Mouse (Mus musculus) hindbrain, embryonic 11.5 days (tissue): Measurements from ENCODE around the gene Dgke. TPM values are rescaled to one million over a fixed set of nuclear protein-coding genes. Genes with fewer than 3 reads are reported as not detected.
"Not testable (repeated sequence)": the region's sequence is repeated elsewhere in the genome, so short reads cannot be mapped to it uniquely, and the experiment has no call there.

ENCODE experiments used
- ATAC-seq: fragments of 200-750 bp; cut with Nextera tagmentation; 2 replicates; pipeline ENCODE4 v1.8.0; 2017; ENCODE audit warnings: mild to moderate bottlenecking, moderate TSS enrichment, moderate library complexity; ENCODE audit not compliant: low FRiP score
- DNase-seq: peaks from one replicate; pipeline ENCODE4 v3.0.0-alpha.2; 2015; ENCODE audit warnings: low spot score
- H3K27ac ChIP-seq: fragments of 300-500 bp; sonication (generic); 2 replicates; pipeline ENCODE4 v1.5.1; 2014; ENCODE audit warnings: mild to moderate bottlenecking, low read depth, low read length
- H3K27me3 ChIP-seq: fragments of 300-500 bp; sonication (generic); 2 replicates; pipeline ENCODE4 v1.6.1; 2014; ENCODE audit warnings: mild to moderate bottlenecking, low read length, moderate library complexity, mixed read lengths; ENCODE audit not compliant: control insufficient read depth, insufficient read depth
- H3K36me3 ChIP-seq: fragments of 300-500 bp; sonication (generic); 2 replicates; pipeline ENCODE4 v1.6.1; 2014; ENCODE audit warnings: mild to moderate bottlenecking, low read length, moderate library complexity, mixed read lengths; ENCODE audit not compliant: control insufficient read depth, insufficient read depth
- H3K4me1 ChIP-seq: fragments of 300-500 bp; sonication (generic); replicated peaks from 2 replicates; pipeline ENCODE4 v1.6.1; 2014; ENCODE audit warnings: low read length, mixed read lengths; ENCODE audit not compliant: control insufficient read depth, insufficient read depth
- H3K4me2 ChIP-seq: fragments of 300-500 bp; sonication (generic); replicated peaks from 2 replicates; pipeline ENCODE4 v1.6.1; 2014; ENCODE audit warnings: mild to moderate bottlenecking, low read depth, low read length
- H3K4me3 ChIP-seq: fragments of 300-500 bp; sonication (generic); 2 replicates; pipeline ENCODE4 v1.5.1; 2014; ENCODE audit warnings: low read depth, low read length
- H3K9ac ChIP-seq: fragments of 300-500 bp; sonication (generic); 2 replicates; pipeline ENCODE4 v1.6.1; 2014; ENCODE audit warnings: low read depth, low read length
- H3K9me3 ChIP-seq: fragments of 300-500 bp; sonication (generic); 2 replicates; pipeline ENCODE4 v1.6.1; 2016; ENCODE audit warnings: low read length; ENCODE audit not compliant: control insufficient read depth
- WGBS: fragments of 180-500 bp; shearing (Covaris S2); extraction: QIAGEN DNeasy Blood & Tissue Kit; methylation state at CpG from one replicate; pipeline ENCODE4 v1.1.7; 2014; 5-methylcytosine and 5-hydroxymethylcytosine counted together
- polyA plus RNA-seq: library from polyadenylated mRNA; unstranded; fragments of >200 nt; fragmentation: Nextera tagmentation; extraction: Ambion mirVana; gene quantifications from 2 replicates; pipeline ENCODE4 v1.2.1, GENCODE M21; 2014

The Dgke gene
- polyA plus RNA-seq, 1 experiment from 2014 or later: 4.1 TPM

DNA sequence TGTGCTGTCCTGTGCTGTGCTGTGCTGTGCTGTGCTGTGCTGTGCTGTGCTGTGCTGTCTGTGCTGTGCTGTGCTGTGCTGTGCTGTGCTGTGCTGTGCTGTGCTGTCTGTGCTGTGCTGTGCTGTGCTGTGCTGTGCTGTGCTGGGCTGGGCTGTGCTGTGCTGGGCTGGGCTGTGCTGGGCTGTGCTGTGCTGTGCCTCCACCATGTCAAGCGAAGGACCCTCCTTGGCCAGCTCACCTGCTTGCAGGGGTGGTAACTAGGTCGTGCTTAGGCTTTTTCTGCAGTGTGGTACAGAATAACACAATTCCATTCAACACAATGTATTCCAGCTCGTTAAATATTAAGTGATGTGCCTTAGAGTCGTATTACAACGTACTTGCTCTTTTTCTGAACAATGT is 15.3 kb upstream of the Dgke start:
- H3K4me2 ChIP-seq, ATAC-seq, H3K9ac ChIP-seq, H3K4me3 ChIP-seq, H3K9me3 ChIP-seq, H3K27me3 ChIP-seq, DNase-seq, H3K27ac ChIP-seq, H3K4me1 ChIP-seq, H3K36me3 ChIP-seq: not testable (repeated sequence)
- 78% methylated on average over 5 of the region's 5 CpGs for WGBS

DNA sequence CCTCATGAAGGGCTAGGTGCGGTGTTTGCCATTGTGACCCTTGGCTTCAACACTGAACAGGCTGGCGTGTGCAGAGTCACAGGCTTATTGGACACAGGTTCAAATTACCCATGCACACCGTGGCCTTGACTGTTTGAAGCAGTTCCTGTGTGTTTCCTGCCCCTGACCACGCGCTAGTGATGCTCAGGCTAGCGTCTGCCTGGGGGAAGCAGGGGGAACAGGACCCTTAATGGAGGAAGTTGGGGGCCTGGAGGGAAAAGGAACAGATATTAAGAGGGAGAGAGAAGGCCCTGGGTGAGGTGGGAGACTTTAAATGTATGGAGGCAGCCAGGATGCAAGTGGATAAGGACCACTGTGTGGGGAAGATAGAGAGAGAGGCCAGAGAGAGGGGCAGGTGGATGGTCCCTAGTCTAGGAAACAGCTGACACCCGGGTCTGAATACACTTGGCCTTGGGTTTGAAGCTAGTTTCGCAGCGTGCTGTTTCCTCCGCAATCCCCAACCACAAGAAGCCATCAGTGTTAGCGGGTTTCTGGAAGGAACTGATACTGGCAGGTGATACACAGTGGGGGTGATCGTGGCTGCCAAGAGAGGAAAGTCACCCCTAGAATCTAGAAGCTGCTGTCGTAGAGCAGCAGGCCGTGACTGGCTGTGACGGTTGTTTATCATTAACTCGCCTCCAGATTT is 12.5 kb upstream of the Dgke start:
- no peak overlapping the region for H3K4me2 ChIP-seq
- no peak overlapping the region for H3K27ac ChIP-seq
- no peak overlapping the region for H3K4me3 ChIP-seq
- no peaks in the 10 kb centered on the region for H3K36me3 ChIP-seq
- H3K27me3 ChIP-seq: no peaks in the 10 kb centered on the region
- H3K9ac ChIP-seq: no peak overlapping the region
- H3K9me3 ChIP-seq: no peaks in the 10 kb centered on the region
- 84% methylated on average over 16 of the region's 16 CpGs for WGBS
- no peak for DNase-seq
- no peak for ATAC-seq
- no peaks in the 10 kb centered on the region for H3K4me1 ChIP-seq

DNA sequence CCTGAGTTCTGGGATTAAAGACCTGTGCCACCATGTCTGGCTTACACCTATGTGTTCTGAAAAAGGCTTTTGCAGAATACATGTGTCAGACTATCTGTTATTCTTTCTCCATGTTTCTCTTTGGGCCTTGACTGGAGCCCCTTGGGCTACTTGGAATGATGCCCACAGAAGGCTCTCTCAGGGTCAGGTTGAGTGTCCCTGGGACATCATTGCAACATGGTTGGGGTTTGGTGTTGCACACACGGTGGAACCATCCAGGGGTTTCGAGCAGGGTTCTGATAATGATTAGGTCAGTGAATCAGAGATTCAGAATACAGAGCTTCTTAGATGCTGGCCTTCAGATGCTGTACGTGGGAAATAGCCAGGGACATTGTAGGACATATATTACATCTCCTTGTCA is 11.7 kb upstream of the Dgke start:
- Histone ChIP-seq H3K36me3 (no peaks in the 10 kb centered on the region), H3K4me1 (no peaks in the 10 kb centered on the region), H3K9me3 (no peaks in the 10 kb centered on the region), H3K4me3 (no peak overlapping the region), H3K27me3 (no peaks in the 10 kb centered on the region), H3K9ac (no peak overlapping the region), H3K4me2 (no peak overlapping the region), H3K27ac (no peak overlapping the region)
- no peak for DNase-seq
- ATAC-seq: no peak
- WGBS: 90% methylated on average over 3 of the region's 3 CpGs

DNA sequence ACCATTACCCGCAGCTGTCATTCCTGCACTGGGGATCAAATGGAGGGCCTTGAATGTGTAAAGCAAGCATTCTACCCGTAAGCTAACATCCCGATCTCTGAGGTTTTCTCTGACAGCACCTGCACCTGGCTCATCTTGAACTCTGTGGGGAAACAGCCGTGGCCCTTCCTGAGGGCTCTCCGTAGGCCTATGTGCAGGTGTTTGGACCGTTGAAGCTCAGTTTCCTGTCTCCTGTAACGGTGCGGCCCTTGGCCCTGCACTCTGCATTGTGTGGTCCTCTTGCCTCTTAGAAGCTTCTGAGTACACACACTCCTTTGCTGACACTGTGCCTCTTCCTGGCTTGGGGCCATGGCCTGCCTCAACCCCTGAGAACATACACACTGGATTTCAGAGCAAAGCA is 11.0 kb upstream of the Dgke start:
- H3K4me2 ChIP-seq: no peak overlapping the region
- H3K9me3 ChIP-seq: no peaks in the 10 kb centered on the region
- H3K27me3 ChIP-seq: no peaks in the 10 kb centered on the region
- H3K27ac ChIP-seq: no peak overlapping the region
- no peaks in the 10 kb centered on the region for H3K36me3 ChIP-seq
- no peak overlapping the region for H3K9ac ChIP-seq
- 91% methylated on average over 8 of the region's 8 CpGs for WGBS
- no peak for DNase-seq
- H3K4me1 ChIP-seq: no peaks in the 10 kb centered on the region
- H3K4me3 ChIP-seq: no peak overlapping the region
- no peak for ATAC-seq

DNA sequence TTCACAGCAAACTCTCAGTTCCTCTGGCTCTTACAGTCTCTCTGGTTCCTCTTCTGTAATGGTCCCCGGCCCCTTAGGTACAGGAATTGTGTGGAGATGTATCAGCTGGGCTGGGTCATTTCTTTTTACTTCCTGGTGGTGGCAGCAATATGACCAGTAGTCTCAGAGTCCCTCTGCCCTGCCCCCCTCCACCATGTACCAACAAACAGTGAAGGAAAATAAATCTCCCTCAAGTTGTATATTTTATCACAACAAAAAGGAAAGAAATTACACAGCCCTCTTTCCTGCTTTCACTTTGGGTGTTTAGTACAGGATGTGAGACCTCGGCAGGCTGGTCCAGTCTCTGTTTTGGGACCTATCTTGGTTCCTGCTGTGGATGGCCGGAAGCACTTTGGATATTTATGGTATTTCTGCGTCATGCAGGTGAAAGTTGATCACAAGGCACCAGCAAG is 9.7 kb upstream of the Dgke start:
- Histone ChIP-seq H3K27me3 (no peaks in the 10 kb centered on the region), H3K36me3 (no peaks in the 10 kb centered on the region), H3K27ac (no peak overlapping the region), H3K4me1 (no peaks in the 10 kb centered on the region), H3K9ac (no peak overlapping the region), H3K9me3 (no peaks in the 10 kb centered on the region), H3K4me2 (no peak overlapping the region), H3K4me3 (no peak overlapping the region)
- no peak for DNase-seq
- no peak for ATAC-seq
- WGBS: 85% methylated on average over 4 of the region's 4 CpGs

DNA sequence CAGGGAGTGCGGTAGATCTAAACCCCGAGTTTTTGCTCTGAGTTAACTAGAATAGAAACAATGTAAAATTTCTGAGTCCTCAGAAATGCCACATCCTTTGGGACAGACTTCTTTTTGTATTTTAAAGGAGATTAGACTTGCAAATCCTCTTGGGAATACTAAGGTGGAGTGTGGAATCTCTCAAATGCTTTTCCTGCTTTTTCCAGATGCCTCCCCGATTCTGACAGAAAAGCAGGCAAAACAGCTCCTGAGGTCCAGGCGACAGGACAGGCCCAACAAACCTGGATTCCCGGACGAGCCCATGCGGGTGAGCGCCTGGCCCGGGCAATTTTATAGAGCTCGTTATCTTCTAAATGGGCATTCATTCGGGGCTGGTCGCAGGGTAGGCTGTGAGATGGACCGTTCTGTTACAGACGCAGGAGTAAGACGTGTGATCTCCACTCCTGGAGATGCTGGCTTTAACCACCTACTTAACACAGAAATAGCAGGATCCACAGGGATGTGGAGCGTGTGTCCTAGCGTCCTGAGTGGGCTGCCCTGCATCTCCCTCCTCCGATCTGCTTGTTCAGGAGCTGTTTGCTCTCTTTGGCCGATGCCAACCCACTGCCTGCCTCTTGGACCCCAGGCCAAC is 8.2 kb upstream of the Dgke start:
- DNase-seq (no peak), ATAC-seq (no peak)
- Histone ChIP-seq H3K4me1 (no peaks in the 10 kb centered on the region), H3K27ac (no peak overlapping the region), H3K9me3 (no peaks in the 10 kb centered on the region), H3K27me3 (no peaks in the 10 kb centered on the region), H3K4me2 (no peak overlapping the region), H3K36me3 (no peaks in the 10 kb centered on the region), H3K9ac (no peak overlapping the region), H3K4me3 (no peak overlapping the region)
- WGBS: 75% methylated on average over 19 of the region's 19 CpGs

DNA sequence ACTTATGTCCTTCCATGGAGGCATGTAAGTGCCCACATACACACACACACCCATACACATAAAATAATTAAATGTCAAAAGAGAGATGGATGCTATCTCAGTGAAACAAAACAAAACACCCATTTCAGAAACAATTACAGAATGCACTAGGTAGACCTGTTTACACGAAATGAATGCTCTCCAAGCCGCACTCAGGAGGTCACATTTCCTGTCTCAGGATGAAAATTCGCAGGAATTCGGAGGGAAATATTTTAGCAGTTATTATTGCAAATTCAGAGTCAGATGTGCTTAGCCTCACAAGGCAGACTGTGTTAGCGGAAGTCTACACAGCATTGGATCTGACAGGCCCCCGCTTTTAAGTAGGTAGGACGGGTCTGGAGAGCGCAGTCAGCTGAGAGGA is 6.9 kb upstream of the Dgke start, which contains the start of gene Gm525:
Gene Gm525, plus strand, starts transcription at position 301 of the 400 bp plus-strand sequence.
- no peak for ATAC-seq
- no peak within 1 kb of the TSS for H3K4me3 ChIP-seq
- no peak within 1 kb of the TSS for H3K9ac ChIP-seq
- 85% methylated on average over 8 of the region's 8 CpGs for WGBS
- no peaks in the 10 kb centered on the region for H3K4me1 ChIP-seq
- H3K27me3 ChIP-seq: no peaks in the 10 kb centered on the region
- H3K9me3 ChIP-seq: no peaks in the 10 kb centered on the region
- no peak within 1 kb of the TSS for H3K4me2 ChIP-seq
- no peaks in the 10 kb centered on the region for H3K36me3 ChIP-seq
- no peak for DNase-seq
- H3K27ac ChIP-seq: no peak within 1 kb of the TSS

DNA sequence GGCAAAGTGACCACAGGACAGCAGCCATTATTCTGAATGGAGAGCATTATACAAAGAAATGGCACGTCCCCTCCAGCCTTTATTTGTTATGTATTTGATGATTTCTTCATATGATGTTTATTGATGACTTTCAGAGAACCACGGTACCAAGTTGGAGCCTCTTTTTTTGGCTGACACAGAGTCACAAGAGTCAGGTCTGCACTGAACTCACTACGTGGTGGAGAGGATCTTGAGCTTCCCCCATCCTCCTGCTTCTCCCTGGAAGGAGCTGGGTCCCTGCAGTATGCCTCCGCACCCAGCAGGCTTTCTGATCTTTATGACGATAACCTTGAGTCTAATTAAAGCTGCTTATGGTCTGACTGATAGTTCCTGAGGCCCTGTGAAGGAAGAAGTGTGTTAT is 4.9 kb upstream of the Dgke start:
- Histone ChIP-seq H3K27me3 (no peaks in the 10 kb centered on the region), H3K9ac (no peak overlapping the region), H3K27ac (no peak overlapping the region), H3K4me2 (no peak overlapping the region), H3K36me3 (no peaks in the 10 kb centered on the region), H3K4me3 (no peak overlapping the region), H3K9me3 (no peaks in the 10 kb centered on the region), H3K4me1 (no peaks in the 10 kb centered on the region)
- ATAC-seq (no peak), DNase-seq (no peak)
- WGBS: 66% methylated on average over 5 of the region's 5 CpGs

DNA sequence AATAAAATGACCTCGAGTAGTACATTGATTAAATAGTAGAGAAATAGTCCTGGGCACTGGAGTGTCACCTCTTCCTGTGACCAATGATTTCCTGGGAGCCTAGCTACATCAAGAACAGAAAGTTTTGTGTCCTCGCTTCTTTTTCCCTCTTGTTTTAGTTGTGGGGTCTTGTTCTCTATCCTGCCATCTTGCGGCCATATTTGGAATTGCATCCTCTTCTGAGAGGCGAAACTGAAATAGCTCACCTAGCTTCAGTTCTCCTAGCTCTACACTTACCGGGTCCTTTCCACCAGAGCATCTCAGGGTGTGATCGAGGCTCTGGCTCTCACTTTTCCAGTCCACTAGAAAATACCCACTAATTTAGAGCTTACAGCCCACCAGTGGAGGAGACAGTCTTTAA is 2.7 kb upstream of the Dgke start:
- H3K36me3 ChIP-seq: no peaks in the 10 kb centered on the region
- H3K9me3 ChIP-seq: no peaks in the 10 kb centered on the region
- ATAC-seq (no peak), DNase-seq (peak; percentile 76)
- 29% methylated on average over 6 of the region's 6 CpGs for whole genome bisulfite sequencing
- H3K4me1 ChIP-seq: no peaks in the 10 kb centered on the region
- no peak overlapping the region for H3K4me2 ChIP-seq
- no peaks in the 10 kb centered on the region for H3K27me3 ChIP-seq
- no peak overlapping the region for H3K27ac ChIP-seq
- H3K4me3 ChIP-seq: no peak overlapping the region
- no peak overlapping the region for H3K9ac ChIP-seq
